Mouse (Mus musculus): ENCODE measurements around the gene Gja4. TPM values are rescaled to one million over a fixed set of nuclear protein-coding genes. Genes with fewer than 3 reads are reported as not detected.

Gja4 gene
- polyA plus RNA-seq, 1 experiment from 2014 or later: 17.8 TPM

DNA sequence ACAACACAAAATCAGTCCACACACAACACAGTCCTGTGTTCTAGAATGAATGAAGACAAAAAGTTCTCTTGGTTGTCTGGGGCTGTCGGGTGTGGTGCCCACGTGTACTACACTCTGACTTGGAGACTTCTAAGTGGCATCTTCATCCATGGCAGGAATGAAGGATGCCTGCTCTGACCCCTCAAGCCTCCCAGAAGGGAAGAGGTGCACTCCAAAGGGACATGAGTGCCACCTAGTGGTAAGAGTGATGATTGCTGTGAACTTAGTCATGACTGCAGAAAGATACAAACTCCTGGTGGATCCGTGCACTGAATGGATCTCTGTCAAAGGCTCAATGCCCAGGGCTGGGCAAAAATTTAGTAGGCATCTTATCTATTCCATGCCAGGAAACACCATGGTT, 5.8 kb upstream of the Gja4 start:
- H3K4me2 ChIP-seq (replicated peaks): no peak overlapping the region
- no peak overlapping the region for H3K27ac ChIP-seq
- no peak overlapping the region for H3K9ac ChIP-seq (replicated peaks)
- H3K4me1 ChIP-seq (replicated peaks): no peaks in the 10 kb centered on the region
- WGBS: 4% methylated on average over 3 of the region's 3 CpGs
- H3K4me3 ChIP-seq (replicated peaks): no peak overlapping the region
- H3K9me3 ChIP-seq: no peaks in the 10 kb centered on the region
- H3K27me3 ChIP-seq: peaks cover 6% of the 10 kb centered on the region; the same call in 1 of the 2 replicates
- no peaks in the 10 kb centered on the region for H3K36me3 ChIP-seq
- ATAC-seq: peak; percentile 68; the same call in 1 of the 2 replicates

- Histone ChIP-seq H3K9me3 (no peaks in the 10 kb centered on the region), H3K4me2 (replicated peaks) (no peak overlapping the region), H3K27me3 (peaks cover 19% of the 10 kb centered on the region), H3K36me3 (no peaks in the 10 kb centered on the region), H3K4me1 (replicated peaks) (peaks cover 16% of the 10 kb centered on the region), H3K27ac (no peak overlapping the region), H3K4me3 (replicated peaks) (no peak overlapping the region), H3K9ac (replicated peaks) (no peak overlapping the region)
- ATAC-seq: no peak
- 63% methylated on average over 4 of the region's 4 CpGs for whole genome bisulfite sequencing
Measured at GRCm38 (mm10) chr4:127317143-127317542, 3.3 kb upstream of the Gja4 start.

GRCm38 (mm10) chr4:127315753-127316152, 1.9 kb upstream of the Gja4 start:
- WGBS: 85% methylated on average over 8 of the region's 8 CpGs
- H3K9me3 ChIP-seq: no peaks in the 10 kb centered on the region
- no peak overlapping the region for H3K4me2 ChIP-seq (replicated peaks)
- no peak overlapping the region for H3K27ac ChIP-seq
- ATAC-seq: no peak
- no peak overlapping the region for H3K4me3 ChIP-seq (replicated peaks)
- peaks cover 16% of the 10 kb centered on the region for H3K4me1 ChIP-seq (replicated peaks)
- no peaks in the 10 kb centered on the region for H3K36me3 ChIP-seq
- H3K9ac ChIP-seq (replicated peaks): no peak overlapping the region
- H3K27me3 ChIP-seq: peaks cover 25% of the 10 kb centered on the region

GRCm38 (mm10) chr4:127314585-127314984, 746 bp upstream of the Gja4 start:
- Histone ChIP-seq H3K9me3 (no peaks in the 10 kb centered on the region), H3K27ac (no peak overlapping the region), H3K36me3 (no peaks in the 10 kb centered on the region), H3K9ac (replicated peaks) (peak overlapping the region; percentile 68), H3K4me3 (replicated peaks) (peak overlapping the region; percentile 47), H3K4me1 (replicated peaks) (peaks cover 16% of the 10 kb centered on the region), H3K4me2 (replicated peaks) (peak overlapping the region; percentile 81), H3K27me3 (peaks cover 25% of the 10 kb centered on the region)
- WGBS: 39% methylated on average over 9 of the region's 9 CpGs
- no peak for ATAC-seq

GRCm38 (mm10) chr4:127312349-127312748, 1.5 kb downstream of the Gja4 start:
- H3K36me3 ChIP-seq: no peaks in the 10 kb centered on the region
- H3K4me1 ChIP-seq (replicated peaks): peaks cover 16% of the 10 kb centered on the region
- H3K27me3 ChIP-seq: peaks cover 25% of the 10 kb centered on the region
- H3K9me3 ChIP-seq: no peaks in the 10 kb centered on the region
- 65% methylated on average over 24 of the region's 24 CpGs for WGBS
- ATAC-seq: no peak
- no peak overlapping the region for H3K9ac ChIP-seq (replicated peaks)
- no peak overlapping the region for H3K27ac ChIP-seq
- H3K4me2 ChIP-seq (replicated peaks): peak overlapping the region; percentile 81; the same call in 1 of the 2 replicates
- H3K4me3 ChIP-seq (replicated peaks): no peak overlapping the region

GRCm38 (mm10) chr4:127311561-127311960, 2.3 kb downstream of the Gja4 start:
- Histone ChIP-seq H3K27me3 (peaks cover 25% of the 10 kb centered on the region), H3K36me3 (no peaks in the 10 kb centered on the region), H3K9me3 (no peaks in the 10 kb centered on the region), H3K4me3 (replicated peaks) (no peak overlapping the region), H3K4me2 (replicated peaks) (no peak overlapping the region), H3K4me1 (replicated peaks) (peaks cover 16% of the 10 kb centered on the region), H3K9ac (replicated peaks) (no peak overlapping the region), H3K27ac (no peak overlapping the region)
- no peak for ATAC-seq
- 62% methylated on average over 9 of the region's 9 CpGs for WGBS

GRCm38 (mm10) chr4:127306915-127307314, 6.9 kb downstream of the Gja4 start:
- no peaks in the 10 kb centered on the region for H3K36me3 ChIP-seq
- no peak for ATAC-seq
- H3K9me3 ChIP-seq: no peaks in the 10 kb centered on the region
- H3K9ac ChIP-seq (replicated peaks): no peak overlapping the region
- H3K27ac ChIP-seq: no peak overlapping the region
- H3K4me3 ChIP-seq (replicated peaks): no peak overlapping the region
- peaks cover 4% of the 10 kb centered on the region; the same call in 1 of the 2 replicates for H3K27me3 ChIP-seq
- WGBS: 59% methylated on average over 2 of the region's 2 CpGs
- no peak overlapping the region for H3K4me2 ChIP-seq (replicated peaks)
- H3K4me1 ChIP-seq (replicated peaks): no peaks in the 10 kb centered on the region

DNA sequence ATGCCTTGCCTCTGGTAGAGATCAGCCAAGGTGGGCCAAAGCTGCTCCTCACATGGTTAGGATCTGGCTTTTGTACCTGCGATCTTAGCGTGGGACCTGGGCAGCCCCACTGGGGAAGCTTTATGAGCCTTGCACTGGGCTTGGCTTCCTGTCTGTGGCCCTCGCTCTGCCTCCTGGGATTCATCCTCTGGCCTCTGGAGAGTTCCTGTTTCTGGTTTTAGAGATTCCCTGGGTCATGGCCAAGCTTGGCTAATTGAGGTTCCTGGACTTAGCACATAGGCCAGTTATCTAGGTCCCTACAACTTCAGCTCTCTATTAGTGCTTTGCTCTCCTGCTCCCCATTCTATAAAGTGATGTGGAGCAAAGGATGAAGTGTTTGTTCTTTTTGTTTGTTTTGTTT, 10.0 kb downstream of the Gja4 start:
- H3K36me3 ChIP-seq: no peaks in the 10 kb centered on the region
- ATAC-seq: no peak
- 88% methylated on average over 3 of the region's 3 CpGs for WGBS

DNA sequence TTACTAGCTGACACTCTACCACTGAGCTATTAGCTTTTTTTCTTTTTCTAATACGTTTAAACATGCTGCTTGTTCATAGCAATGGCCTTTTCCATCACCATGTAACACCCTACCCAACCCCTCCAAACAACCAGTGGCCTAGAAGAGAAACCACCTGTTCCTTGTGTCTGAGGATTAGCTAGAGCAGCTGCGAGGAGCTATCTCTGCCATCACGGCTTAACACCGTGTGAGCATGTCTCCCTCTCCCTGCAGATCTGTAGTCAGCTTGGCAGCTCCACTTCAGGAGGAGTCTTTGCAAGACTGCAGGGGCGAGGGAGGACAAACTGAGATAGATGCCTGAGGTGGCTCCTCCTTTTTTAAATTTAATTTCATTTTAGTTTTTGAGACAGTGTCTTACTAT, 13.3 kb downstream of the Gja4 start:
- Histone ChIP-seq H3K4me1 (replicated peaks) (no peaks in the 10 kb centered on the region), H3K27ac (no peak overlapping the region), H3K9ac (replicated peaks) (no peak overlapping the region), H3K27me3 (no peaks in the 10 kb centered on the region), H3K4me2 (replicated peaks) (no peak overlapping the region), H3K4me3 (replicated peaks) (no peak overlapping the region), H3K36me3 (no peaks in the 10 kb centered on the region), H3K9me3 (no peaks in the 10 kb centered on the region)
- ATAC-seq: no peak
- 73% methylated on average over 5 of the region's 5 CpGs for WGBS

More for the DNA sequence above, 10.0 kb downstream of the Gja4 start:
- Histone ChIP-seq H3K4me2 (replicated peaks) (no peak overlapping the region), H3K9me3 (no peaks in the 10 kb centered on the region), H3K4me3 (replicated peaks) (no peak overlapping the region), H3K4me1 (replicated peaks) (no peaks in the 10 kb centered on the region), H3K27me3 (no peaks in the 10 kb centered on the region), H3K27ac (no peak overlapping the region), H3K9ac (replicated peaks) (no peak overlapping the region)

DNA sequence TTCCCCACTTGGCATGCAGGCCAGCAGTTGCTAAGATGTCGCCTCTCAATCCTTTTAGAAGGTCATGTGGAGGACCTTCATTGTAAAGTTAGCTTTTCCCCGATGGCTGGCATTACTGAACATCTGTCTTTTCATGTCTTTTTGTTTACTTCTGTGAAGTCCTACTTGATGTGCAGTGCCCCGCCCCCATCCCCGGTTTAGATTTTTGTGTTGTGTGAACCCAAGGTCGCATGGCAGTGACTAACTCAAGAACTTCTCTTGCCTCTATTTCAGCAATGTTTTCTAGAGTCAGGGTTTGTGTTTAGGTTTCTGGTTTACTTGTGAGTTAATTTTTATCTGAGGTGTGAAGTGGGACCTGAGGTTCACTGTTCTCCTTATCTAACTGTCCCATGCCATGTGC, 21.2 kb downstream of the Gja4 start:
- Histone ChIP-seq H3K4me1 (replicated peaks) (no peaks in the 10 kb centered on the region), H3K27me3 (no peaks in the 10 kb centered on the region), H3K4me3 (replicated peaks) (no peak overlapping the region), H3K36me3 (no peaks in the 10 kb centered on the region), H3K9me3 (no peaks in the 10 kb centered on the region), H3K4me2 (replicated peaks) (no peak overlapping the region), H3K9ac (replicated peaks) (no peak overlapping the region), H3K27ac (no peak overlapping the region)
- ATAC-seq: no peak
- WGBS: 64% methylated on average over 5 of the region's 5 CpGs

DNA sequence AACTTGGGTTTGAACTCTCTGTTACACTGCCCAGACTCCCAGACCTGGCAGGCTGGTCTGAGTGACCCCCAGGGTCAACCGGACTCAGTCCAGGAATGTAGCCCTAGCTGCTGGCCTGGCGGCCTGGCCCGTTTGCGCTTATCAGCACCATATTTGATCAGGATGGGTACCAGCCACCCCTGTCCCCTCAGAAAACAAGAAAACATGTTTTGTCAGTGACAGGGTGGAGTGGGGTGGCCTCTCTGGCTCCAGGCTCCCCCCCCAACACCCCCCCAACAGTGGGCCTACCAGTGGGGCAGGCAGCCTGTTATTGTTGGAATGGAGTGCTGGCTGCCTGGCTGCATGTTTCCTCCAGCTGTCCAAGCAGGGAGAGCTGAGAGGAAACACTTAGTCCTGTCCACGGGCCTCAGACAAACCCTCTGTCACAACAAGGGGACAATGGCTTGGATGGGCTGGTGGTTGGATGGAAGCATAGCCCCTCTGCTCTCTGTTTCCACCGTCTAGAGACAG, 24.7 kb downstream of the Gja4 start:
- Histone ChIP-seq H3K27me3 (no peaks in the 10 kb centered on the region), H3K4me3 (replicated peaks) (no peak overlapping the region), H3K27ac (no peak overlapping the region), H3K4me2 (replicated peaks) (no peak overlapping the region), H3K9ac (replicated peaks) (no peak overlapping the region), H3K36me3 (no peaks in the 10 kb centered on the region), H3K9me3 (no peaks in the 10 kb centered on the region), H3K4me1 (replicated peaks) (no peaks in the 10 kb centered on the region)
- no peak for ATAC-seq
- 82% methylated on average over 6 of the region's 6 CpGs for WGBS

- Histone ChIP-seq H3K27me3 (no peaks in the 10 kb centered on the region), H3K4me1 (replicated peaks) (no peaks in the 10 kb centered on the region), H3K36me3 (no peaks in the 10 kb centered on the region), H3K27ac (no peak overlapping the region), H3K9me3 (no peaks in the 10 kb centered on the region), H3K9ac (replicated peaks) (no peak overlapping the region), H3K4me3 (replicated peaks) (no peak overlapping the region), H3K4me2 (replicated peaks) (no peak overlapping the region)
- ATAC-seq: no peak
- WGBS: 69% methylated on average over 4 of the region's 4 CpGs
Measured at GRCm38 (mm10) chr4:127286907-127287306, 26.9 kb downstream of the Gja4 start.

DNA sequence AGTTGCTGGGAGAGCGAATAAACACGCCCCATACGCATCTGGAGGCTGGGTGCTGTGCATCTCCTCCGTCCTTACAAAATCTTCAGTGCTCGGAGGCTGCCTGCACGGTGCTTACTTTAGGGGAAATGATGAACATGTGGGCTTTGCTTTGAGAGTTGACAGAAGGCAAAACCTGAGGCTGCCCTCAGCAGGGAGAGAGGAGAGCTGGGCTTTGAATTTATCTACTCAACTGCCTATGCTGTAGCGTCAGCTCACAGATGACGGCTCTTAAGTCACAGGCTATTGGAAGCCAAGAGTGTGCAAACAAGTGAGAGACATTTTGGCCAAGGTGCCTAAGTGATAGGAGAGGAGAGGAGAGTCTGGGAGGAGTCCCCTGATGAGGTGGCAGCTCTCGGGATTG, 34.6 kb downstream of the Gja4 start:
- Histone ChIP-seq H3K9me3 (no peaks in the 10 kb centered on the region), H3K36me3 (no peaks in the 10 kb centered on the region), H3K4me1 (replicated peaks) (no peaks in the 10 kb centered on the region), H3K27me3 (no peaks in the 10 kb centered on the region), H3K9ac (replicated peaks) (no peak overlapping the region), H3K4me3 (replicated peaks) (no peak overlapping the region), H3K4me2 (replicated peaks) (no peak overlapping the region), H3K27ac (no peak overlapping the region)
- 84% methylated on average over 9 of the region's 9 CpGs for WGBS
- ATAC-seq: no peak
